Mouse (Mus musculus) brain, embryonic 14.5 days (tissue): ENCODE measurements around the gene Clpb. TPM values are rescaled to one million over a fixed set of nuclear protein-coding genes. Genes with fewer than 3 reads are reported as not detected.

Source experiments
- DNase-seq: peaks from one replicate; pipeline ENCODE4 v3.0.0-alpha.2; 2011; ENCODE audit warnings: low read depth
- CTCF ChIP-seq: fragments of 200-500 bp; IDR thresholded peaks from 2 replicates; pipeline ENCODE4 v1.5.1; 2012; ENCODE audit warnings: inconsistent platforms, mild to moderate bottlenecking, moderate library complexity, borderline replicate concordance; ENCODE audit not compliant: insufficient read depth, insufficient read length; ENCODE audit errors: extremely low read depth
- POLR2A ChIP-seq: fragments of 200-500 bp; IDR thresholded peaks from 2 replicates; pipeline ENCODE4 v1.6.1; 2012; ENCODE audit warnings: mild to moderate bottlenecking, inconsistent platforms, borderline replicate concordance; ENCODE audit not compliant: poor library complexity, insufficient read depth, insufficient read length, severe bottlenecking; ENCODE audit errors: extremely low read depth
- polyA plus RNA-seq: library from polyadenylated mRNA; depleted of rRNA; stranded (reverse); fragments of >200 nt; gene quantifications from 2 replicates; pipeline ENCODE4 v1.2.3, GENCODE M21; 2012; rRNA removed

Clpb gene
- polyA plus RNA-seq, 1 experiment, result 25.4 TPM

GRCm38 (mm10) chr7:101834903-101835302, 171.5 kb downstream of the Clpb start:
- DNase-seq, result peak; percentile 40
- TF ChIP-seq CTCF, result no peak
- no peak for TF ChIP-seq POLR2A

GRCm38 (mm10) chr7:101835457-101836109, 172.2 kb downstream of the Clpb start:
- DNase-seq, result peak; percentile 31
- TF ChIP-seq POLR2A (no peak), CTCF (peak; percentile 3; the same call in 1 of the 2 replicates)

GRCm38 (mm10) chr7:101836271-101837153, 173.1 kb downstream of the Clpb start:
- TF ChIP-seq POLR2A (0 out of 2 replicates have a peak, but pooled peaks have one; percentile 45), CTCF (no peak)

DNA sequence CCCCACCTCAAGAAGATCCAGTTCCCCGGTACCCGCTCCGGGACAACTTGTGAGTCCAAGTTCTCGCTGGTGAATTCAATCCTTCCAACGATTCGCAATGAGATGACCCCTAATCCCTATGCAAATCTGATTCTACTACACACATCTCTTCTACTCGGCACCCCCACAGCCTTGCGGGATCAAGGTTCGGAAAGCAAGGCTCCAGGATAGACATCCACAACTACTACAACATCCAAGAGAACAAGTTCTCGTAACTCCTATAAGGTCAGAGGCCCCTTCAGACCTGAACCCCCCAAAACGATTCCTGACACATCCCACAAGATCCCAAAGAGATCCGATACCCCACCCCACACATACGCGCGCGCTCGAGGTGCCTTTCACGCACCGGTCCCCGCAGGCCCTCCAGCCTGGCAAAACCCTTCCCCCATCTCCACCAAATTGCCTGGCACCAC, 173.7 kb downstream of the Clpb start:
- peak; percentile 24 for DNase-seq
- TF ChIP-seq CTCF (no peak), POLR2A (no peak)

More at GRCm38 (mm10) chr7:101836271-101837153, 173.1 kb downstream of the Clpb start:
- DNase-seq, result peak; percentile 86

DNA sequence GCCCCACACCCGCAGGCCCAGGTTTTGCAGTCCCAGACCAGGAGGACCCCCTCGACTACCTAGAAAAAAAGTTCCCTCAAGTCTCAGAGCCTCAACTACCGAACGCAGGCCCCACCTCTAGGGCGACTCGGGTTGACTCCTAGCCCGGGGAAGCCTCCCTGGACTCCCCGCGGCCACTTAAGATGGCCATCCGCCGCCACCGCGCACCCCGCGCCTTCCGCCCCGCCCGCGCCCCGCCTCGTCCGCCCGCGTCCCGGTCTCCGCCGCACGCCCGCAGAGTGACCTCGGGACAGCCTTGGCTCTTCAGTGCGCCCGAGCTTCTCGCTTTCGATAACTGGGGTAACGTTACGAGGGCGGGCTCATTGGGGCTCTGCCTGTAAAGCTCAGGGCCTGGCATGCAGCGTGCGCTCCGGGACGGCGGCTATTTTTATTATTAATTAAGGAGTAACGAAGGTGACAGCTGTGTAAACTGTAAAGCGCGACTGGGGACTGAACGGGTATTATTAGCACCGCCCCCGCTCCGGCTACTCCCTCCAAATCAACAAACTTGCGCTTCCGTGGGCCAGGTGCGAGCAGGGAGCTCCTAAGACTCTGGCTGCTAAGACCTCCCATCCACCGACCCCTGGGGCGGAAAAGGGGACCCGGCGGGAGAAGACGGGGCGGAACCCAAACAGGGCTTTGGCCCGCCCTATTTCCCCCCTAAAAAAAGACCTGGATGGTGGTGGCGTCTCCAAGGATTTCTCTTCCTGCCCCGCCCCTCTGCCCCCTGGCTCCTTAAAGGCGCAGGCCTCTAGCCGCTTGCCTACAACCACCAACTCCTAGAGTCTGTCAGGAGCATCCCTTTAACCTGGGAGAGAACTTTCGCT, 174.4 kb downstream of the Clpb start, which contains the start of gene Inppl1:
Gene Inppl1, minus strand, starts transcription at position 624 of the 866 bp plus-strand sequence.
- peak; percentile 93 for DNase-seq
- TF ChIP-seq POLR2A (no peak), CTCF (no peak)

DNA sequence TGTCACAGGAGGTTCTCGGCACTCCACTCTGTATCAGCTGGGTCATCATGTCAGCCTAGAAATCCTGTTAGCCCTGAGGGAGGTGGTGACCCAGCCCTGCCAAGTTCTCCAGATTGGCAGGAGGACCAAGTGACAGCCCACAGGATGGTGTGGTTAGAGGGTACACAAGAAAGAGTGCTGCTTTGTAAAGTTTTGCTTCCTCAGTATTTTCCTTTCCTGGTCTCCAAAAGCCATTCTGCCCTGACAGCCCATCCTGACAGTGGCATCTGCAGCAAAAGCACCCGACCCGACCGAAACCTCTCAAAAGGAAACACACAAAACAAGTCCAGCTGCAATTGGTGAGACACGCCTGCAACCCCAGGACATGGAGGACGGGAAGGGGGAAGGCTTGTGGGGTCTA, 180.8 kb downstream of the Clpb start:
- no peak for DNase-seq
- TF ChIP-seq CTCF (no peak), POLR2A (no peak)

Other genes starting within 250 kb of the Clpb start
- 19.4 and 25.1 TPM in 2 replicates for gene Pde2a, start 241.9 kb upstream of the Clpb start, polyA plus RNA-seq
- not detected in 2 replicates for gene Art2b, start 78.0 kb upstream of the Clpb start, polyA plus RNA-seq
- 0.87 and 3.1 TPM in 2 replicates for gene Phox2a, start 154.7 kb downstream of the Clpb start, polyA plus RNA-seq
- gene Inppl1, start 174.6 kb downstream of the Clpb start, polyA plus RNA-seq, result 29.9 and 36.2 TPM in 2 replicates
- 4.3 and 4.5 TPM in 2 replicates for gene Folr2, start 193.6 kb downstream of the Clpb start, polyA plus RNA-seq
- gene Anapc15, start 200.1 kb downstream of the Clpb start, polyA plus RNA-seq, result 88.7 and 115 TPM in 2 replicates
- gene Folr1, start 207.2 kb downstream of the Clpb start, polyA plus RNA-seq, result 16.3 and 25.3 TPM in 2 replicates
- gene Lamtor1, start 242.3 kb downstream of the Clpb start, polyA plus RNA-seq, result 169 and 197 TPM in 2 replicates
- gene Tomt, start 242.7 kb downstream of the Clpb start, polyA plus RNA-seq, result 0.18 and 0.33 TPM in 2 replicates